Mouse (Mus musculus) stomach, postnatal 0 days (tissue): ENCODE results near the gene Col26a1.

ENCODE experiments used
- CTCF ChIP-seq: IDR thresholded peaks from 2 replicates; pipeline ENCODE4 v1.5.1; 2016; ENCODE audit warnings: antibody characterized with exemption, low read depth, mild to moderate bottlenecking, moderate library complexity
- EP300 ChIP-seq: optimal IDR thresholded peaks from 2 replicates; pipeline ENCODE3; 2016; ENCODE audit warnings: antibody characterized with exemption

GRCm38 (mm10) chr5:136861191-136861940 is 21.6 kb downstream of the Col26a1 start:
- TF ChIP-seq CTCF: no peak
- no peak for TF ChIP-seq EP300
